Comparison of ENCODE assay signal across 8 mouse cellular contexts in the genomic region with DNA sequence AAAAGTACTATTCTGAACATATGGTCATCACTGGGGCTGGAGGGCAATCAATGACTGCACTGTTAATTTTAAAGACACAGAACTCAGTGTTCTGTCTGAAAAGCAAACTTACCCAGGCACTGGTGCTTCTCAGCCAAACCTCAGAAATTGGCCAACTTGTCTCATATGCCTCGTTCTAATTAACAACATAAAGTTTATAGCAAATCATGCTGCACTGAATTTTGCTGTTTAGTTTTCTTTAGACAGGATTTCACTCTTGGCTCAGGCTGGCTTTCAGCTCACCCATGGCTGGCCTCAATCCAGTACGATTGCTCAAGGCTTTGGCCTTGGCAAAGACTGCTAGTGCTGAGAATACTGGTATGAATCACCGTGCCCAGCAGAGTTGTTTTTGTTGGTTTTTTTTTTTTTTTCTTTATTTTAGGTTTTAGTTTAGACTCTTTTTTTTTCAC. TPM values are rescaled to one million over a fixed set of nuclear protein-coding genes. Genes with fewer than 3 reads are reported as not detected.
DNase-seq lines count a peak whose midpoint lies in the region; ATAC-seq and TF ChIP-seq lines count a peak whose summit lies in the region.

No protein-coding gene starts in this region.

- DNase-seq in liver, adult 2 months (ENCODE audit: extremely low read depth, low read depth, low spot score) = peak; percentile 92
- no peak for DNase-seq in liver, embryonic 11.5 days (ENCODE audit: low spot score)
- DNase-seq in brain, embryonic 14.5 days (ENCODE audit: low read depth) = peak; percentile 93
- peak; percentile 75 to 89 for DNase-seq in gastrocnemius, postnatal 36 days
- peak; percentile 70 to 78 for DNase-seq in layer of hippocampus, adult 8-10 months (ENCODE audit: low spot score in 2 of 2)
- peak; percentile 94 for DNase-seq in lung, postnatal 36 days
- DNase-seq in testis, postnatal 14 days (ENCODE audit: low spot score) = peak; percentile 68
- DNase-seq in thymus, postnatal 36 days = no peak

- ATAC-seq in liver, embryonic 11.5 days (replicated peaks; ENCODE audit: low FRiP score) = no peak

- WGBS in liver, adult 2 months = 2% methylated on average over 3 of the region's 3 CpGs
- WGBS in liver, embryonic 11.5 days = 61% methylated on average over 3 of the region's 3 CpGs

- intact Hi-C loops in gastrocnemius, postnatal 36 days (cut with DNase I) = no loop called here

- TF ChIP-seq CTCF in liver, adult 2 months (IDR thresholded peaks at IDR 0.05; ENCODE audit: low read depth, low read length) = no peak
- no peak for TF ChIP-seq CTCF in brain, embryonic 14.5 days (IDR thresholded peaks at IDR 0.05; ENCODE audit: borderline replicate concordance, extremely low read depth, insufficient read depth, insufficient read length)

- no peaks in the 10 kb centered on the region for H3K36me3 ChIP-seq in liver, adult 2 months (ENCODE audit: control insufficient read depth, insufficient read depth, low read length)
- no peaks in the 10 kb centered on the region for H3K36me3 ChIP-seq in liver, embryonic 11.5 days (ENCODE audit: control insufficient read depth, insufficient read depth, low read length)

- H3K4me1 ChIP-seq in liver, adult 2 months (ENCODE audit: control insufficient read depth, insufficient read depth, low read length) = peaks cover 24% of the 10 kb centered on the region
- H3K4me1 ChIP-seq in liver, embryonic 11.5 days (replicated peaks; ENCODE audit: control insufficient read depth, insufficient read depth, low read length) = peaks cover 7% of the 10 kb centered on the region

- H3K79me2 ChIP-seq in liver, adult 2 months (ENCODE audit: control insufficient read depth, insufficient read depth, low read length) = peaks cover 20% of the 10 kb centered on the region

- no peaks in the 10 kb centered on the region for H3K9me3 ChIP-seq in liver, embryonic 11.5 days (ENCODE audit: control insufficient read depth, low read length)

- H3K27ac ChIP-seq in liver, adult 2 months (replicated peaks; ENCODE audit: insufficient read depth, low read depth, low read length) = peak overlapping the region; percentile 42; the same call in 1 of the 2 replicates
- no peak overlapping the region for H3K27ac ChIP-seq in liver, embryonic 11.5 days (ENCODE audit: low read depth, low read length)

- H3K4me3 ChIP-seq in liver, adult 2 months (ENCODE audit: insufficient read depth, low read depth, low read length) = no peak overlapping the region
- no peak overlapping the region for H3K4me3 ChIP-seq in liver, embryonic 11.5 days (ENCODE audit: low read depth, low read length)

- no peaks in the 10 kb centered on the region for H3K27me3 ChIP-seq in liver, adult 2 months (ENCODE audit: control insufficient read depth, insufficient read depth, low read length)
- no peaks in the 10 kb centered on the region for H3K27me3 ChIP-seq in liver, embryonic 11.5 days (replicated peaks; ENCODE audit: control insufficient read depth, insufficient read depth, low read length)

- TF ChIP-seq POLR2A in liver, adult 2 months (IDR thresholded peaks at IDR 0.05; ENCODE audit: extremely low read depth, insufficient read depth, low read length) = no peak
- TF ChIP-seq POLR2A in brain, embryonic 14.5 days (IDR thresholded peaks at IDR 0.05; ENCODE audit: borderline replicate concordance, extremely low read depth, insufficient read depth, insufficient read length, poor library complexity, severe bottlenecking) = no peak

- H3K9ac ChIP-seq in liver, adult 2 months (ENCODE audit: low read depth, low read length) = no peak overlapping the region
- no peak overlapping the region for H3K9ac ChIP-seq in liver, embryonic 11.5 days (ENCODE audit: low read depth, low read length)

- no peak overlapping the region for H3K4me2 ChIP-seq in liver, embryonic 11.5 days

RNA-seq across cellular contexts. Expression of a gene that starts 24.0 kb away (rescaled TPM):
- total RNA-seq in liver, adult 2 months (2014; rRNA removed) = 35.7 and 37.2 TPM in 2 replicates
- 2.6 and 2.7 TPM in 2 replicates for polyA plus RNA-seq in liver, adult 2 months (2012; rRNA removed)
- polyA plus RNA-seq in liver, embryonic 11.5 days (2014; fragmentation: Nextera tagmentation; extraction: Ambion mirVana) = 6.6 and 6.8 TPM in 2 replicates
- polyA plus RNA-seq in brain, embryonic 14.5 days (2012; rRNA removed) = 10.9 and 12.9 TPM in 2 replicates
- total RNA-seq in gastrocnemius, postnatal 36 days (2021) = 10 to 100 TPM; 54.3 to 80.5 TPM
- total RNA-seq in layer of hippocampus, adult 8-10 months (2022) = 100 to 1,000 TPM in 3 of 4 experiments, 10 to 100 TPM in 1; 95.9 to 107 (median 103) TPM

Comparison
In these comparisons a context has a peak if more than half of its experiments do, and no peak if none do; other contexts are left out.
1. DNase-seq: peak in liver, adult 2 months (single experiment), brain, embryonic 14.5 days (single experiment), gastrocnemius, postnatal 36 days (2 of 2), layer of hippocampus, adult 8-10 months (2 of 2), lung, postnatal 36 days (single experiment) and testis, postnatal 14 days (single experiment); none in liver, embryonic 11.5 days (single experiment) and thymus, postnatal 36 days (0 of 2).